Mouse (Mus musculus): Measurements from ENCODE around the gene Ddx20. TPM values are rescaled to one million over a fixed set of nuclear protein-coding genes. Genes with fewer than 3 reads are reported as not detected.
A peak's percentile ranks its signal among the peaks of the same experiment; 100 is the strongest.

Gene Ddx20
- total and polyA plus RNA-seq, 2 experiments from 2014 or later = 12.6 to 15.1 TPM

- no peak overlapping the region for H3K4me3 ChIP-seq (ENCODE audit: low read depth, low read length)
- no peaks in the 10 kb centered on the region for H3K36me3 ChIP-seq (replicated peaks; ENCODE audit: control insufficient read depth, insufficient read depth, low read length)
- no peak for TF ChIP-seq CTCF (IDR thresholded peaks at IDR 0.05; ENCODE audit: low read depth)
- TF ChIP-seq EP300 (IDR thresholded peaks at IDR 0.05; ENCODE audit: low read depth) = no peak
- no peaks in the 10 kb centered on the region for H3K27me3 ChIP-seq (ENCODE audit: control insufficient read depth, insufficient read depth, low read length)
- DNase-seq (ENCODE audit: low spot score) = no peak
- no peaks in the 10 kb centered on the region for H3K9me3 ChIP-seq (replicated peaks; ENCODE audit: control insufficient read depth, low read length)
- no peak for ATAC-seq (ENCODE audit: insufficient read depth, low read depth)
- H3K27ac ChIP-seq (ENCODE audit: low read depth) = no peak overlapping the region
- H3K9ac ChIP-seq (replicated peaks; ENCODE audit: low read depth, low read length) = no peak overlapping the region
- H3K4me2 ChIP-seq (ENCODE audit: low read depth, low read length) = no peak overlapping the region
- 0 out of 2 replicates have a peak, but pooled peaks cover 7% of the 10 kb centered on the region for H3K4me1 ChIP-seq (ENCODE audit: control insufficient read depth, insufficient read depth)
- 80% methylated on average over 9 of the region's 9 CpGs for WGBS
Observed at GRCm38 (mm10) chr3:105665105-105665765, 22.1 kb downstream of the Ddx20 start.

- no peak overlapping the region for H3K27ac ChIP-seq (ENCODE audit: low read depth)
- no peaks in the 10 kb centered on the region for H3K9me3 ChIP-seq (replicated peaks; ENCODE audit: control insufficient read depth, low read length)
- DNase-seq (ENCODE audit: low spot score) (no peak), ATAC-seq (ENCODE audit: insufficient read depth, low read depth) (no peak)
- TF ChIP-seq EP300 (IDR thresholded peaks at IDR 0.05; ENCODE audit: low read depth) (no peak), CTCF (IDR thresholded peaks at IDR 0.05; ENCODE audit: low read depth) (no peak)
- H3K4me3 ChIP-seq (ENCODE audit: low read depth, low read length) = no peak overlapping the region
- no peak overlapping the region for H3K9ac ChIP-seq (replicated peaks; ENCODE audit: low read depth, low read length)
- no peaks in the 10 kb centered on the region for H3K27me3 ChIP-seq (ENCODE audit: control insufficient read depth, insufficient read depth, low read length)
- H3K36me3 ChIP-seq (replicated peaks; ENCODE audit: control insufficient read depth, insufficient read depth, low read length) = no peaks in the 10 kb centered on the region
- 67% methylated on average over 8 of the region's 8 CpGs for WGBS
- H3K4me1 ChIP-seq (ENCODE audit: control insufficient read depth, insufficient read depth) = 0 out of 2 replicates have a peak, but pooled peaks cover 7% of the 10 kb centered on the region
- H3K4me2 ChIP-seq (ENCODE audit: low read depth, low read length) = no peak overlapping the region
Observed at GRCm38 (mm10) chr3:105663043-105663442, 24.3 kb downstream of the Ddx20 start.

GRCm38 (mm10) chr3:105660530-105660929 is 26.8 kb downstream of the Ddx20 start:
- Histone ChIP-seq H3K27me3 (ENCODE audit: control insufficient read depth, insufficient read depth, low read length) (no peaks in the 10 kb centered on the region), H3K4me2 (ENCODE audit: low read depth, low read length) (no peak overlapping the region), H3K9me3 (replicated peaks; ENCODE audit: control insufficient read depth, low read length) (no peaks in the 10 kb centered on the region), H3K9ac (replicated peaks; ENCODE audit: low read depth, low read length) (no peak overlapping the region), H3K4me1 (ENCODE audit: control insufficient read depth, insufficient read depth) (0 out of 2 replicates have a peak, but pooled peaks cover 7% of the 10 kb centered on the region), H3K4me3 (ENCODE audit: low read depth, low read length) (no peak overlapping the region), H3K27ac (ENCODE audit: low read depth) (no peak overlapping the region), H3K36me3 (replicated peaks; ENCODE audit: control insufficient read depth, insufficient read depth, low read length) (no peaks in the 10 kb centered on the region)
- DNase-seq (ENCODE audit: low spot score) (peak; percentile 11), ATAC-seq (ENCODE audit: insufficient read depth, low read depth) (peak; percentile 71)
- 20% methylated on average over 2 of the region's 2 CpGs for WGBS
- TF ChIP-seq EP300 (IDR thresholded peaks at IDR 0.05; ENCODE audit: low read depth) = no peak
- TF ChIP-seq CTCF (IDR thresholded peaks at IDR 0.05; ENCODE audit: low read depth) = no peak

GRCm38 (mm10) chr3:105655031-105655585 is 32.3 kb downstream of the Ddx20 start:
- Histone ChIP-seq H3K27me3 (ENCODE audit: control insufficient read depth, insufficient read depth, low read length) (no peaks in the 10 kb centered on the region), H3K4me1 (ENCODE audit: control insufficient read depth, insufficient read depth) (no peaks in the 10 kb centered on the region), H3K9me3 (replicated peaks; ENCODE audit: control insufficient read depth, low read length) (no peaks in the 10 kb centered on the region), H3K36me3 (replicated peaks; ENCODE audit: control insufficient read depth, insufficient read depth, low read length) (no peaks in the 10 kb centered on the region), H3K27ac (ENCODE audit: low read depth) (no peak overlapping the region), H3K4me2 (ENCODE audit: low read depth, low read length) (no peak overlapping the region), H3K4me3 (ENCODE audit: low read depth, low read length) (no peak overlapping the region), H3K9ac (replicated peaks; ENCODE audit: low read depth, low read length) (no peak overlapping the region)
- ATAC-seq (ENCODE audit: insufficient read depth, low read depth) (no peak), DNase-seq (ENCODE audit: low spot score) (no peak)
- no peak for TF ChIP-seq CTCF (IDR thresholded peaks at IDR 0.05; ENCODE audit: low read depth)
- no peak for TF ChIP-seq EP300 (IDR thresholded peaks at IDR 0.05; ENCODE audit: low read depth)
- 83% methylated on average over 11 of the region's 11 CpGs for WGBS

GRCm38 (mm10) chr3:105653544-105654380 is 33.6 kb downstream of the Ddx20 start:
- Histone ChIP-seq H3K27me3 (ENCODE audit: control insufficient read depth, insufficient read depth, low read length) (no peaks in the 10 kb centered on the region), H3K27ac (ENCODE audit: low read depth) (no peak overlapping the region), H3K9me3 (replicated peaks; ENCODE audit: control insufficient read depth, low read length) (no peaks in the 10 kb centered on the region), H3K4me2 (ENCODE audit: low read depth, low read length) (no peak overlapping the region), H3K36me3 (replicated peaks; ENCODE audit: control insufficient read depth, insufficient read depth, low read length) (no peaks in the 10 kb centered on the region), H3K4me3 (ENCODE audit: low read depth, low read length) (no peak overlapping the region), H3K9ac (replicated peaks; ENCODE audit: low read depth, low read length) (no peak overlapping the region), H3K4me1 (ENCODE audit: control insufficient read depth, insufficient read depth) (no peaks in the 10 kb centered on the region)
- WGBS = 81% methylated on average over 13 of the region's 13 CpGs
- DNase-seq (ENCODE audit: low spot score) (no peak), ATAC-seq (ENCODE audit: insufficient read depth, low read depth) (no peak)
- TF ChIP-seq CTCF (IDR thresholded peaks at IDR 0.05; ENCODE audit: low read depth) (no peak), EP300 (IDR thresholded peaks at IDR 0.05; ENCODE audit: low read depth) (no peak)
